Mouse (Mus musculus): ENCODE data around the gene Ufd1.
"Not testable (repeated sequence)": the region's sequence is repeated elsewhere in the genome, so short reads cannot be mapped to it uniquely, and the experiment has no call there.

The Ufd1 gene

GRCm38 (mm10) chr16:18809001-18809400 lies 2.6 kb upstream of the Ufd1 start:
- DNase-seq (ENCODE audit: low read depth) = peak; percentile 15

GRCm38 (mm10) chr16:18811032-18811431 lies 547 bp upstream of the Ufd1 start:
- no peak for DNase-seq (ENCODE audit: low read depth)

- DNase-seq (ENCODE audit: low read depth) = no peak
Observed at GRCm38 (mm10) chr16:18812385-18812910, 869 bp downstream of the Ufd1 start.

GRCm38 (mm10) chr16:18822356-18822755 lies 10.8 kb downstream of the Ufd1 start:
- DNase-seq (ENCODE audit: low read depth) = no peak

GRCm38 (mm10) chr16:18822925-18823324 lies 11.3 kb downstream of the Ufd1 start:
- DNase-seq (ENCODE audit: low read depth) = no peak

GRCm38 (mm10) chr16:18828630-18829029 lies 17.1 kb downstream of the Ufd1 start:
- no peak for DNase-seq (ENCODE audit: low read depth)

- no peak for DNase-seq (ENCODE audit: low read depth)
Observed at GRCm38 (mm10) chr16:18829102-18829501, 17.5 kb downstream of the Ufd1 start.

GRCm38 (mm10) chr16:18833486-18833885 lies 21.9 kb downstream of the Ufd1 start:
- DNase-seq (ENCODE audit: low read depth) = no peak

- no peak for DNase-seq (ENCODE audit: low read depth)
Observed at GRCm38 (mm10) chr16:18836073-18836467, 24.5 kb downstream of the Ufd1 start.

GRCm38 (mm10) chr16:18836468-18837208 lies 25.1 kb downstream of the Ufd1 start, which contains the start of the genes 2510002D24Rik and Gm28539:
TSS of gene 2510002D24Rik (plus strand) at chr16:18836578.
TSS of gene Gm28539 (plus strand) at chr16:18836584.
- DNase-seq (ENCODE audit: low read depth) = peak; percentile 93

GRCm38 (mm10) chr16:18838346-18838745 lies 26.8 kb downstream of the Ufd1 start:
- no peak for DNase-seq (ENCODE audit: low read depth)

- DNase-seq (ENCODE audit: low read depth) = no peak
Observed at GRCm38 (mm10) chr16:18846301-18846820, 34.8 kb downstream of the Ufd1 start.

GRCm38 (mm10) chr16:18849521-18850190 lies 38.1 kb downstream of the Ufd1 start:
- DNase-seq (ENCODE audit: low read depth) = not testable (repeated sequence)

- DNase-seq (ENCODE audit: low read depth) = peak; percentile 55
Observed at GRCm38 (mm10) chr16:18858551-18858950, 47.0 kb downstream of the Ufd1 start.

GRCm38 (mm10) chr16:18860186-18860585 lies 48.6 kb downstream of the Ufd1 start:
- DNase-seq (ENCODE audit: low read depth) = peak; percentile 94

GRCm38 (mm10) chr16:18870495-18870894 lies 58.9 kb downstream of the Ufd1 start:
- DNase-seq (ENCODE audit: low read depth) = not testable (repeated sequence)

GRCm38 (mm10) chr16:18876091-18876441 lies 64.5 kb downstream of the Ufd1 start:
- no peak for DNase-seq (ENCODE audit: low read depth)

- peak; percentile 95 for DNase-seq (ENCODE audit: low read depth)
Observed at GRCm38 (mm10) chr16:18876442-18877308, 65.1 kb downstream of the Ufd1 start, which contains the start of the genes Mrpl40 and Hira. TSS of gene Mrpl40 (minus strand) at chr16:18876862. TSS of gene Hira (plus strand) at chr16:18877037.

GRCm38 (mm10) chr16:18877386-18878090 lies 66.0 kb downstream of the Ufd1 start:
- DNase-seq (ENCODE audit: low read depth) = peak; percentile 81

- DNase-seq (ENCODE audit: low read depth) = no peak
Observed at GRCm38 (mm10) chr16:18878091-18878720, 66.6 kb downstream of the Ufd1 start.

- no peak for DNase-seq (ENCODE audit: low read depth)
Observed at GRCm38 (mm10) chr16:18884044-18884443, 72.5 kb downstream of the Ufd1 start.

Data from NIH3T3 (cell line).